Mouse (Mus musculus) hindbrain, embryonic 12.5 days (tissue): ENCODE results near the gene Entpd1. TPM values are rescaled to one million over a fixed set of nuclear protein-coding genes. Genes with fewer than 3 reads are reported as not detected.

ENCODE experiments used
- ATAC-seq: fragments of 200-750 bp; cut with Nextera tagmentation; 2 replicates; pipeline ENCODE4 v1.8.0; 2017; ENCODE audit warnings: moderate TSS enrichment; ENCODE audit not compliant: low FRiP score
- H3K27ac ChIP-seq: fragments of 300-500 bp; sonication (generic); 2 replicates; pipeline ENCODE4 v1.5.1; 2016; ENCODE audit warnings: mild to moderate bottlenecking
- H3K27me3 ChIP-seq: fragments of 300-500 bp; sonication (generic); 2 replicates; pipeline ENCODE4 v1.6.1; 2016; ENCODE audit warnings: mild to moderate bottlenecking
- H3K36me3 ChIP-seq: fragments of 300-500 bp; sonication (generic); 2 replicates; pipeline ENCODE4 v1.6.1; 2016; ENCODE audit warnings: mild to moderate bottlenecking
- H3K4me1 ChIP-seq: fragments of 300-500 bp; sonication (generic); 2 replicates; pipeline ENCODE4 v1.6.1; 2016
- H3K4me2 ChIP-seq: fragments of 300-500 bp; sonication (generic); replicated peaks from 2 replicates; pipeline ENCODE4 v1.6.1; 2016; ENCODE audit warnings: mild to moderate bottlenecking
- H3K4me3 ChIP-seq: fragments of 300-500 bp; sonication (generic); 2 replicates; pipeline ENCODE4 v1.5.1; 2016; ENCODE audit warnings: mild to moderate bottlenecking
- H3K9ac ChIP-seq: fragments of 300-500 bp; sonication (generic); 2 replicates; pipeline ENCODE4 v1.6.1; 2016; ENCODE audit warnings: mild to moderate bottlenecking, moderate library complexity
- H3K9me3 ChIP-seq: fragments of 300-500 bp; sonication (generic); replicated peaks from 2 replicates; pipeline ENCODE4 v1.6.1; 2016; ENCODE audit warnings: mild to moderate bottlenecking
- WGBS: fragments of 180-500 bp; shearing (Covaris S2); methylation state at CpG from one replicate; pipeline ENCODE4 v1.1.7; 2016; 5-methylcytosine and 5-hydroxymethylcytosine counted together
- polyA plus RNA-seq: library from polyadenylated mRNA; unstranded; fragments of >200 nt; fragmentation: Nextera tagmentation; extraction: Ambion mirVana; gene quantifications from 2 replicates; pipeline ENCODE4 v1.2.1, GENCODE M21; 2016

Entpd1 gene
- polyA plus RNA-seq, 1 experiment from 2014 or later = 10.4 TPM

DNA sequence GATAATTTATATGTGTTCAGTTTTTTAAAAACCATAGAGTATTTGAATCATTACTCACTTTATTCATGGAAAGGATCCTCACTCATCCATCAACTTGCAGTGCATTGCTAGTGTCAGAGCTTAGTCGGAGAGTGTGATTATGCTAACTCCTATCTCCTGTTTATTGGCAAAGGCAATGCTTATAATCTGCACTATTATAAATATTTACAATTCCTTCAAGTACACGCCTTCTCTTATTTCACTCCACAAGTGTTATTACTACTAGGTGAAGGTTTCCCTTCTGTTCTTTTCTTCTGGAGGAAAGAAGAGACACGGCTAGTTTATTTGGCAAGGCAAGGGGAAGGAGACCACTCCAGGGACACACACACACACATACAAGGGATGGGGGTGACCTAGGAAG is 20.0 kb downstream of the Entpd1 start:
- Histone ChIP-seq H3K27me3 (no peaks in the 10 kb centered on the region), H3K4me2 (no peak overlapping the region), H3K27ac (no peak overlapping the region), H3K4me3 (no peak overlapping the region), H3K4me1 (no peaks in the 10 kb centered on the region), H3K9me3 (no peaks in the 10 kb centered on the region), H3K9ac (no peak overlapping the region), H3K36me3 (no peaks in the 10 kb centered on the region)
- 93% methylated on average over 3 of the region's 3 CpGs for WGBS
- ATAC-seq = no peak

DNA sequence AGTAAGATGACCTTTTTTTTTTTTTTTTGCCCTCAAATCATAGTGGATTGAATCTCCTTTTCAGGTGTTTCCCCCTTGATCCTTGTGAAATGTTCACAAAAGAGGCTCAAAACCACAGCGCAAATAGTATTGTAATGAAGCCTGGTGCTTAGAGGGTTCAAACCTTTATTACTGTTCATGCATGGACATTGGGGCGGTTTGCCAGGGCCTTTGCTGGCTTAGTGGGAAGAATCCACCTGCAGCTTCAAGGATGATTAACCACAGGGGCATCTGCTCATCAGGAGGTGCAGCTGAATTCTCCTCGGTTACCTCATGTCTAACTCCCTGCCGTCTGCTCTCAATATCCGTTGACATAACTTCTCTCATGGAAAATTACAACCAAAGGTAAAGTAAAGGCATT is 20.5 kb downstream of the Entpd1 start:
- H3K4me3 ChIP-seq = no peak overlapping the region
- H3K4me2 ChIP-seq = no peak overlapping the region
- no peak overlapping the region for H3K9ac ChIP-seq
- WGBS = 85% methylated on average over 5 of the region's 5 CpGs
- H3K4me1 ChIP-seq = no peaks in the 10 kb centered on the region
- H3K27ac ChIP-seq = no peak overlapping the region
- H3K9me3 ChIP-seq = no peaks in the 10 kb centered on the region
- no peaks in the 10 kb centered on the region for H3K27me3 ChIP-seq
- H3K36me3 ChIP-seq = no peaks in the 10 kb centered on the region
- ATAC-seq = no peak

DNA sequence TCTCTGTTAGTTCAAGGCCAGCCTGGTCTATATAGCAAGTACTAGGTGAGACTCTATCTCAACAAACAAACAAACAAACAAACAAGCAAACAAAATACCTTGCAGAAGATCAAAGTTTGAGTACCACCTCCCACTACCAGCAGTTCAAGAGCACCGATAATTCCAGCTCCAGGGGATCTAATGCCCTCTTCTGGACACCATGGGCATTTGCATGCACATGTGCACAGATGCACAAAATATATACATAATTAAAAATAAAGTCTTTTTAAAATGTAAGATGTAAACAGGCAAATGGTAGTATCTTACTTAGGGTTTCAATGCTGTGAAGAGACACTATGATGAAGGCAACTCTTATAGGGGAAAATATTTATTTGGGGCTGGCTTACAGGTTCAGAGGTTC is 21.0 kb downstream of the Entpd1 start:
- H3K27ac ChIP-seq = no peak overlapping the region
- ATAC-seq = no peak
- H3K9ac ChIP-seq = no peak overlapping the region
- no peak overlapping the region for H3K4me2 ChIP-seq
- no peaks in the 10 kb centered on the region for H3K9me3 ChIP-seq
- no peaks in the 10 kb centered on the region for H3K4me1 ChIP-seq
- no peaks in the 10 kb centered on the region for H3K36me3 ChIP-seq
- 61% methylated on average over 1 of the region's 1 CpGs for WGBS
- no peaks in the 10 kb centered on the region for H3K27me3 ChIP-seq
- H3K4me3 ChIP-seq = no peak overlapping the region

DNA sequence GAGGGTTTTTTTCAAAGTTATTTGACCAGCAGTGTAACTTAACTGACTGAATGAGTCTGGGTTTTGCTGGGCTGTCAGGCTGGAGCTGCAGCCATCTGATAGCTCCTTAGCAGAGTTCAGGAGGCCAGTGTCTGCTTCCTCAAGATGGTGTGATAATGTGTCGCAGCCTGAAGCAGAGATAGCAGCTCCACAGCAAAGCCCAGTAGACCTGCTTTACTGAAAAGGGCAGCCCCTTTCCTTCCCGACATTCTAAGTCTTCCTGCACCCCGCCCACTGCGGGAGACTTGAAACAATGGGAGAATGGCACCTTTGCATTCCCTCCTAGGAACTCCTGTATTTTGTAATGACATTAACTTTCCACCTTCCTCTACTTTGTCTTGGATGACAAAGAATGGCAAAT is 24.9 kb downstream of the Entpd1 start:
- Histone ChIP-seq H3K27me3 (no peaks in the 10 kb centered on the region), H3K4me3 (no peak overlapping the region), H3K4me2 (no peak overlapping the region), H3K9ac (no peak overlapping the region), H3K4me1 (no peaks in the 10 kb centered on the region), H3K27ac (no peak overlapping the region), H3K36me3 (no peaks in the 10 kb centered on the region), H3K9me3 (no peaks in the 10 kb centered on the region)
- ATAC-seq = no peak
- 58% methylated on average over 4 of the region's 4 CpGs for WGBS

DNA sequence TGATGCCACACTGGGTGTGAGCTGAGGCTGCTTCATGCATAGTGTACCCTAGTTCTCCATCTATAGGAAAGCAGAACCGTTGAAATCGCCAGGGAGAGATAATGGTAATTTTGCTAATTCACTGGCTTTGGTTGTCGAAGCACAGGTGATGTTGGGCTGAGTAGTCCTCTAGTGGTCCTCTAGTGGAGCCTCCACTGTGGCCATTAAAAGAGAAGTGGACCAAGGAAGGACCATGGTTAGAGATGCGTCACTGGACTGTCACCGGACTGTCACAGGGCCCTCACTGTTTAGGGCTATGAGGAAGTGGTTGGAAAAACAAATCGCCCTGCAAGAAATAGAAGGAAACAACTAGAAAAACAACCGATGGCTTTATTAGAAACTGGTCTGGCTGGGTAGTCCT is 25.4 kb downstream of the Entpd1 start:
- Histone ChIP-seq H3K4me3 (no peak overlapping the region), H3K27ac (no peak overlapping the region), H3K9me3 (no peaks in the 10 kb centered on the region), H3K4me2 (no peak overlapping the region), H3K27me3 (no peaks in the 10 kb centered on the region), H3K36me3 (no peaks in the 10 kb centered on the region), H3K9ac (no peak overlapping the region), H3K4me1 (no peaks in the 10 kb centered on the region)
- ATAC-seq = no peak
- WGBS = 91% methylated on average over 7 of the region's 7 CpGs

DNA sequence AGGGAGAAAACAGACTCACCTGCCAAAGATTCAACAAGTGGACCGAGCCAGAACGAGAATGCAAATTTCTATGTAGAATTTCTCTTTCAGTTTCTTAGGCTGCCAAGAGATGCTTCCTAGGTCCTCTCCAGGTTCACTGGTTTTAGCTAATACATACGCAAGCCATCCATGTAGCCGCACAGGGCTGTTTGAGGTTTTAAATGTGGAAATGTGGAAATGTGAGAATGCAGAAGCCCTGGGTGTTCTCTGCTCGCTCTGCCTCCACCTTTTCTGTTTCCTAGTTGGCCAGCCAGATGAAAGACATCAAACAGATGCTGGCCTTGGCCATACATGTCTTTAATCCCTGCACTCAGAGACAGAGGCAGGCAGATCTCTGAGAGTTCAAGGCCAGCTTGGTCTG is 26.4 kb downstream of the Entpd1 start:
- no peak overlapping the region for H3K4me2 ChIP-seq
- 88% methylated on average over 5 of the region's 5 CpGs for WGBS
- no peak overlapping the region for H3K4me3 ChIP-seq
- no peaks in the 10 kb centered on the region for H3K36me3 ChIP-seq
- H3K4me1 ChIP-seq = no peaks in the 10 kb centered on the region
- no peaks in the 10 kb centered on the region for H3K9me3 ChIP-seq
- H3K9ac ChIP-seq = no peak overlapping the region
- no peak overlapping the region for H3K27ac ChIP-seq
- ATAC-seq = no peak
- no peaks in the 10 kb centered on the region for H3K27me3 ChIP-seq

DNA sequence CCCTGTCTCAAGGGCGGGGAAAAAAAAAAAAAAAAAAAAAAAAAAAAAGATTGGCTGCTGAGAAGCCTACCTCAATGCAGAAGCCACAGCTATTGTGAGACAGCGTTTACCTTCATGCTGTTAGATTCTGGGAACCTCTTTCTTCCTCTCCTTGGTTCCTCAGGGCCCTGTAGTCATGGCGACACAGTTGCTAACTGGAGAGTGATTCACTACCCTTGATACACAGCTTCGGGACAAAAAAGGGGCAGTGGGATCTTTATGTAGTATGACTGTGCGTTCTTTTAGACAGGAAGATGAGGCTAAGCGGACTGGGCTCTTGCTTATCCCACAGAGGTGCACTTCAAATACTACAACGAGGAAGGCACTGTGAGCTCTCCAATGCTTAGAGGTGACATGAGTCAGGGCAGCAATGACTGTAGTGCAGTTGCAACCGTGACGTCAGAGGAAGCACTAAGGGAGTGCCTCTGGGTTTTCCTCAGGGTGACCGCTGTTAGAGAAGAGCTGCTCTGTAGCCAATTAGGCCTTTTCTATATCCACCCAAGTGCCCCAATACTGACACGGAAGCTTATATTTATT is 27.7 kb downstream of the Entpd1 start:
- H3K4me3 ChIP-seq = no peak overlapping the region
- H3K27ac ChIP-seq = no peak overlapping the region
- no peaks in the 10 kb centered on the region for H3K9me3 ChIP-seq
- no peaks in the 10 kb centered on the region for H3K4me1 ChIP-seq
- ATAC-seq = no peak
- no peak overlapping the region for H3K4me2 ChIP-seq
- WGBS = 85% methylated on average over 11 of the region's 11 CpGs
- no peaks in the 10 kb centered on the region for H3K27me3 ChIP-seq
- no peak overlapping the region for H3K9ac ChIP-seq
- no peaks in the 10 kb centered on the region for H3K36me3 ChIP-seq

DNA sequence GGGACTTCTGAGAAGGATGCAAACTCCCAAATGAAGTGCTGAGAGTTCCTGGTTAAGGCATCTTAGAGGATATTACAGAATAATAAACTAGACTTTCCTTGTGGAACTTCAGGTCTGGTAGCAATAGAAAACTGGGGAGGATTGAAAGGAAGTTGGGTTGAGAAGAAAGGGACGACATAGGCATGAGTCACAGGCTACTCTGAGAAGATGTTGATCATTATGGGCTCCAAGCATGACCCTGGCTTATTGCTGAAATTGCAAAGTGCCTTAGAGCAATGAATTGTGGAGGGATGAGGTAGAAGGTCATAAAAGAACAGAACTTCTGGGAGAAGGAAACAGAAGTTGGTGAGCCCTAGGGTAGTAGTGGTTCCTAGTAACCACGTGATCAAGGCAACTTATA is 28.6 kb downstream of the Entpd1 start:
- no peaks in the 10 kb centered on the region for H3K9me3 ChIP-seq
- H3K27ac ChIP-seq = no peak overlapping the region
- no peak overlapping the region for H3K4me3 ChIP-seq
- no peak for ATAC-seq
- no peaks in the 10 kb centered on the region for H3K36me3 ChIP-seq
- H3K27me3 ChIP-seq = no peaks in the 10 kb centered on the region
- no peaks in the 10 kb centered on the region for H3K4me1 ChIP-seq
- 91% methylated on average over 2 of the region's 2 CpGs for WGBS
- no peak overlapping the region for H3K4me2 ChIP-seq
- H3K9ac ChIP-seq = no peak overlapping the region

DNA sequence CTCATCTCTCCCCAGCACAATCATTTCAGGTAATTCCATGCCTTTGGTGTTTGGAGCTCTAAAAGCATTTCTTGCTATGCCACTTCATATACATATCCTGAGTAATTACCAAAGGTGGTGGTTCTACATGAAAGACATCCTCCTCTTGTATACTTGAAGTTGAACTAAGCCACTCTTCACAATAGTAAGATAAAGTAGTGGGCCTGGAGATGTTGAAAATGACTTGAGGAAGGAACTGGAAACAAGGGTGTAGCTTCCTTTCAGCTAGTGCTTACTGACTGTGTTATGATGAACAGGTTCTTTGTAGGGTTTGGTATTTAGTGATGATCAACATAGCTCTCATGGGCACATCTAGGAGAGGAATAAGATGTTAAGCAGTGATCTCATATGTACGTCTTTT is 31.7 kb downstream of the Entpd1 start:
- Histone ChIP-seq H3K36me3 (no peaks in the 10 kb centered on the region), H3K4me2 (no peak overlapping the region), H3K4me3 (no peak overlapping the region), H3K4me1 (peaks cover 4% of the 10 kb centered on the region; the same call in 1 of the 2 replicates), H3K9me3 (no peaks in the 10 kb centered on the region), H3K9ac (no peak overlapping the region), H3K27me3 (no peaks in the 10 kb centered on the region), H3K27ac (no peak overlapping the region)
- 92% methylated on average over 1 of the region's 1 CpGs for WGBS
- ATAC-seq = no peak

DNA sequence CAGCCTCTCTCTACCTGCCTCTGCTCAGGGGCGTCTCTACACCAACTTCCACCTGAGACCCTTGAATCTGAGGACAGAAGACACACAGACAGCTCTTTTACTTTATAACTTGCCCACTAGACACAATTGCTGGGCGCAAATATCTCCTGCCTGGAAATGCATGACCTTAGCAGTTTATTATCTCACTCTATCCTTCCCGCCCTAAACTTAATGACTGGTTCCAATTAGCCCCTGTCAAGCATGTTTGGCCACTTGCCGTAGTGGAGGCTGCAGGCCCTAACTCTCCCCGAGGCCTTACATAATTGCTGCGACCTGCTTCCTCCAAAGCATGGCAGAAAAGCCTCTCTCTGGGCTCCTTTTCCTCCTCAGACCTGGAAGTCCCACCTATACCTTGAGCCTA is 34.2 kb downstream of the Entpd1 start:
- no peak overlapping the region for H3K27ac ChIP-seq
- H3K4me2 ChIP-seq = no peak overlapping the region
- H3K4me1 ChIP-seq = peaks cover 4% of the 10 kb centered on the region; the same call in 1 of the 2 replicates
- no peaks in the 10 kb centered on the region for H3K27me3 ChIP-seq
- WGBS = 65% methylated on average over 6 of the region's 6 CpGs
- H3K9me3 ChIP-seq = no peaks in the 10 kb centered on the region
- no peak for ATAC-seq
- H3K4me3 ChIP-seq = no peak overlapping the region
- H3K36me3 ChIP-seq = no peaks in the 10 kb centered on the region
- H3K9ac ChIP-seq = no peak overlapping the region

DNA sequence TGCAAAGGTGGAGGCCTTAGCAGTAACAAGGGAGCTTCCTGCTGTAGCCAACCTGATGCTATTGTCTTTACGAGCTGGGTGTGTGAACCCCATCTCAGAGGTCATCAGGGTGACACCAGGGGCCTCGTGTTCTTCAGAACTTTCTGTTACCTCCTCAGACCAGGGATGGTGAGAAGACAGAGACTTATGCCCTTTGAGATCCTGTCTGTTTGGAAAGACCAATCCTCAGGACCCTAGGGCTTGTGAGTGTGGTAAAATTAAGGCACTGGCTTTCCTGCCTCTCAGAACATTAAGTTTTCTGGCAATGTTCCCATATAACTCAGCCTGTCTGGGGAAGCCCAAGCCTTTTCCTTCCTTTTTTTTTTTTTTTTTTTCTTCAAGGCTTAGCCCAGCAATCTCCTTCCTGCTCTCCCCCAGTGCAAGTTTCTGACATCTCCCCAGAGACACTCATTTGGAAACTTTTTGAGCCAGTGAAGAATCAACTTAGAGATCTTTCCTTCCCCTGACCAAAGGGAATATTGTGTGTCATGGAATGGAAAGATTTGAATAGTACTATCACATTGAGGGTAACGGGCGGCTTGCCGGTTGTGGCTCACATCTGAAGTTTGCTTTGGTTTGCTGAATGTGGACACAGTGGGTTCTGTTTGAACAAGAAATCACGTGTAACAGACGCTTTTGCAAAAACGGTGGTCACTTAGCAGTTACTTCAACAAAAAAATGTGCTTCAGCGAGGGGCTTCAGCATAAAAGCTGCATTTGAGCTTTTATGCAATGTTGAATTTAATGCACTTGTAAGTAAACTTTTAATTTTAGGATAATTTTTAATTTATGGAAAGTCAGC is 35.4 kb downstream of the Entpd1 start:
- no peaks in the 10 kb centered on the region for H3K36me3 ChIP-seq
- no peaks in the 10 kb centered on the region for H3K27me3 ChIP-seq
- WGBS = 64% methylated on average over 9 of the region's 9 CpGs
- no peak for ATAC-seq
- H3K4me1 ChIP-seq = peaks cover 4% of the 10 kb centered on the region; the same call in 1 of the 2 replicates
- no peaks in the 10 kb centered on the region for H3K9me3 ChIP-seq
- H3K4me3 ChIP-seq = no peak overlapping the region
- no peak overlapping the region for H3K9ac ChIP-seq
- H3K27ac ChIP-seq = no peak overlapping the region
- no peak overlapping the region for H3K4me2 ChIP-seq

DNA sequence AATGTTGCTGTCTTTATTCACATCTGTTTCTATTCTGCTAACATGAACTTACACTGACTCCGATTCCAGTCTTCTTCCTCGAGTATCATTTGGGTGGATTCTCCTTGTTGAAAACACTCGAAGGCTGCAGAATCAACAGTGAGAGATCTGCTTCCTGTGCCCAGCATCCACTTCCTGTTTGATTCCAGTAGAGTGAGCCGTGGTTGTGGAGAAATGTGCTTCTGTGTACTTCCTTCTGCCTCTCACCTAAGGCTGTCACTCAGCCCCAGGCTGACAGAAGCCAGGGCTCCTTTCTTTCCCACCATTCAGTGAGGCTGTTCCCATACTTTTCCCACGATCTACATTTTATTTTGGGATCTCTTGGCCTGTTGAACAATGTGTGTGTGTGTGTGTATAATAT is 37.9 kb downstream of the Entpd1 start:
- Histone ChIP-seq H3K36me3 (no peaks in the 10 kb centered on the region), H3K4me3 (no peak overlapping the region), H3K27me3 (no peaks in the 10 kb centered on the region), H3K9me3 (no peaks in the 10 kb centered on the region), H3K4me2 (no peak overlapping the region), H3K4me1 (peaks cover 4% of the 10 kb centered on the region; the same call in 1 of the 2 replicates), H3K9ac (no peak overlapping the region), H3K27ac (no peak overlapping the region)
- no peak for ATAC-seq
- WGBS = 75% methylated on average over 5 of the region's 5 CpGs

DNA sequence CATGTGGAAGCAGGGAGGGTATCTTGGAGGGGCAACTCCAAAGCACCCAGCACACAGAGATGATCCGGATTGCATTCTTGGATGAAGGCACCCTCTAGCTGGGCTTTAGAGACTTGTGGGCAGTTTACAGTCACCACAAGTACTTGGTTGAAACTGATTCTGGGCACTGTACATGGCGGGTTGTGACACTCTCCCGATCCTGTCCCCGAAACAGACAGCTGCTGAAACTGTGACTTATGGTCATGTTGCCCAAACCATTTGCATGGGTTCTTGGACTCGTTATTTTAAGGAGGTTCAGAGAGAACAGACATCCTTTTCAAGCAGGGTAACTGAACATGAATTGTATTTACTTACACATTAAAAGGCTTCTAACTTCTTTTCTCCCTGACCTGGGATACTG is 44.0 kb downstream of the Entpd1 start:
- ATAC-seq = no peak
- Histone ChIP-seq H3K4me3 (no peak overlapping the region), H3K9me3 (no peaks in the 10 kb centered on the region), H3K27me3 (no peaks in the 10 kb centered on the region), H3K36me3 (no peaks in the 10 kb centered on the region), H3K27ac (no peak overlapping the region), H3K9ac (no peak overlapping the region), H3K4me2 (no peak overlapping the region), H3K4me1 (peaks cover 12% of the 10 kb centered on the region)
- WGBS = 86% methylated on average over 5 of the region's 5 CpGs
